Mouse (Mus musculus): ENCODE results near the gene Lipc. TPM values are rescaled to one million over a fixed set of nuclear protein-coding genes. Genes with fewer than 3 reads are reported as not detected.

The Lipc gene
- polyA plus RNA-seq, 1 experiment from 2014 or later: 0.11 TPM

DNA sequence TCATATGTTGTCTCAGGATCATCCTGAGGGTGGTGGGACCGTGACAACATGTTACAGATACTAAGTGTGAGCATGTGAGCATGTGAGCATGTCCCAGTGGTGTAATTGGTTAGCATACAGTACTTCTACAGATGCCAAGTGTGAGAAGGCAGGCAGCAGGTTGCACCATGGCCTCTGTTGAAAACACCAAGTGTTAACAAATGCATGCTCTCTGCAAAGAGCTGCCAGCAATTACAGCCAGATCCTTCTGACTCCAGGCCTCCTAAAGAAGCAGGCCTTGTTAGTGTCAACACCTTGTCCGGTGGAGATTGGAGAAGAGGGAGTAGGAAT lies 36.7 kb downstream of the Lipc start:
- H3K9ac ChIP-seq (ENCODE audit: low read length): no peak overlapping the region
- WGBS: 66% methylated on average over 2 of the region's 2 CpGs
- H3K4me3 ChIP-seq (ENCODE audit: low read depth, low read length): no peak overlapping the region
- no peak overlapping the region for H3K4me2 ChIP-seq (ENCODE audit: low read depth, severe bottlenecking)
- no peaks in the 10 kb centered on the region for H3K9me3 ChIP-seq (ENCODE audit: control insufficient read depth, low read length)
- H3K27me3 ChIP-seq (ENCODE audit: control insufficient read depth, insufficient read depth, low read length): no peaks in the 10 kb centered on the region
- ATAC-seq (ENCODE audit: insufficient number of reproducible peaks, low FRiP score, low TSS enrichment, low read depth) (no peak), DNase-seq (ENCODE audit: low spot score) (no peak)
- H3K4me1 ChIP-seq (ENCODE audit: control insufficient read depth, insufficient read depth, low read length): no peaks in the 10 kb centered on the region
- no peaks in the 10 kb centered on the region for H3K36me3 ChIP-seq (ENCODE audit: control insufficient read depth, insufficient read depth, low read length)
- H3K27ac ChIP-seq (replicated peaks; ENCODE audit: low read depth, low read length): no peak overlapping the region

DNA sequence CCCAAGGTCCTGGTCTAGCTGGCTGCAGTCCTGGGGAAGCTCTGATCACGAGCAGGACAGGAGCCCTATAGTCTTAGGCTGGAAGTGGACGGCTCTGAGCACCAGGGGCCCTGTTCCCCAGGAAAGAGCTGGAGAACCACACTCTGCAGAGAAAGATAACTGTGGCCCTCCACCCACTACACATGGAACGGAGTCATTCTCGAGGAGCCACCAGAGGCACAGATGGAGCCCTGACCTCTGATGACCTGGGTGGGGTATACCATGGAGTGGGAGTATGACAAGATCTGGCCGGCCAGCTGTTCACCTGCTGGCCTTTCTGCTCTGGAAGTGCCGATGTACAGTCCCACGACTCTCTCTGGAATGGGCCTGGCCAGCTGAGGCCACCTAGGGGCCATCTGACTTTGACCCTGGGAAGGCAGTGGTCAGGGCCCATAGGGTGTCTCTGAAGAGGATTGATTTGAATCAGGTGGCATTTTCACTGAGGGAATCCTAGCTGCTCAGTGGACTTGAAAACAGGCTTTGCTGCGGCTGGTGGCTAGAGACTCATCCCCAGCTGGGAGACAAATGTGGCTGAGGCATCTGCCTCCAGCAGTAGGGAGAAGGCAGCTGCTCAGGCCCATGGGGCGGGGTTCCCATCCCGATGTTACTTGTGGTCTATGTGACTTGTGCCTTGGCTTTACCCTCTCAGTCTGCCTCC lies 37.2 kb downstream of the Lipc start:
- no peak for ATAC-seq (ENCODE audit: insufficient number of reproducible peaks, low FRiP score, low TSS enrichment, low read depth)
- no peak overlapping the region for H3K27ac ChIP-seq (replicated peaks; ENCODE audit: low read depth, low read length)
- no peak overlapping the region for H3K4me2 ChIP-seq (ENCODE audit: low read depth, severe bottlenecking)
- no peaks in the 10 kb centered on the region for H3K4me1 ChIP-seq (ENCODE audit: control insufficient read depth, insufficient read depth, low read length)
- WGBS: 57% methylated on average over 10 of the region's 10 CpGs
- H3K9me3 ChIP-seq (ENCODE audit: control insufficient read depth, low read length): no peaks in the 10 kb centered on the region
- no peak overlapping the region for H3K4me3 ChIP-seq (ENCODE audit: low read depth, low read length)
- H3K36me3 ChIP-seq (ENCODE audit: control insufficient read depth, insufficient read depth, low read length): no peaks in the 10 kb centered on the region
- no peak overlapping the region for H3K9ac ChIP-seq (ENCODE audit: low read length)
- H3K27me3 ChIP-seq (ENCODE audit: control insufficient read depth, insufficient read depth, low read length): no peaks in the 10 kb centered on the region
- DNase-seq (ENCODE audit: low spot score): no peak

GRCm38 (mm10) chr9:70911163-70911562 lies 40.9 kb downstream of the Lipc start:
- 79% methylated on average over 4 of the region's 4 CpGs for whole genome bisulfite sequencing
- Histone ChIP-seq H3K4me1 (ENCODE audit: control insufficient read depth, insufficient read depth, low read length) (no peaks in the 10 kb centered on the region), H3K27me3 (ENCODE audit: control insufficient read depth, insufficient read depth, low read length) (no peaks in the 10 kb centered on the region), H3K4me2 (ENCODE audit: low read depth, severe bottlenecking) (no peak overlapping the region), H3K9me3 (ENCODE audit: control insufficient read depth, low read length) (no peaks in the 10 kb centered on the region), H3K36me3 (ENCODE audit: control insufficient read depth, insufficient read depth, low read length) (no peaks in the 10 kb centered on the region), H3K4me3 (ENCODE audit: low read depth, low read length) (no peak overlapping the region), H3K9ac (ENCODE audit: low read length) (no peak overlapping the region), H3K27ac (replicated peaks; ENCODE audit: low read depth, low read length) (no peak overlapping the region)
- ATAC-seq (ENCODE audit: insufficient number of reproducible peaks, low FRiP score, low TSS enrichment, low read depth) (no peak), DNase-seq (ENCODE audit: low spot score) (no peak)

DNA sequence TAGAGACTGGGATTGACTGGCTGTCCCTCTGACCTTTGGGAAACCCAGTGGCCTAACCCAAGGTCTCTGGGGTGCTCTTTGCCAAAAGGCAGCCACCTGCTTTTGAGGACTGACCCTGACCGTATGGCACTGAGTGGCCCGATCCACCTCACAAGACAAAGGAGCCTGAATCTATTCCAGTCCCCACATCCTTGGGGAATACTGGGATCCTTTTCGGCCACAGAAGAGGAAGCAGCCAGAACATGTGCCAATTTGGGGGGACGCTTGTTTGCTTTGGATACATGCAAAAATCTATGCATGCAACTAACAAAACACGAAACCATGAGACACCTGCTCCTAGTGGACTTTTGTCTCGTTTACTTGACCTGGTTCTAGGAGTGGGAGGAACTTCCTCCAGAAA lies 41.7 kb downstream of the Lipc start:
- no peak for ATAC-seq (ENCODE audit: insufficient number of reproducible peaks, low FRiP score, low TSS enrichment, low read depth)
- 88% methylated on average over 6 of the region's 6 CpGs for WGBS
- H3K4me2 ChIP-seq (ENCODE audit: low read depth, severe bottlenecking): no peak overlapping the region

GRCm38 (mm10) chr9:70902821-70903730 lies 49.0 kb downstream of the Lipc start:
- H3K27ac ChIP-seq (replicated peaks; ENCODE audit: low read depth, low read length): no peak overlapping the region
- ATAC-seq (ENCODE audit: insufficient number of reproducible peaks, low FRiP score, low TSS enrichment, low read depth) (no peak), DNase-seq (ENCODE audit: low spot score) (no peak)
- H3K36me3 ChIP-seq (ENCODE audit: control insufficient read depth, insufficient read depth, low read length): no peaks in the 10 kb centered on the region
- 94% methylated on average over 11 of the region's 11 CpGs for WGBS
- no peak overlapping the region for H3K9ac ChIP-seq (ENCODE audit: low read length)
- no peaks in the 10 kb centered on the region for H3K4me1 ChIP-seq (ENCODE audit: control insufficient read depth, insufficient read depth, low read length)
- H3K27me3 ChIP-seq (ENCODE audit: control insufficient read depth, insufficient read depth, low read length): no peaks in the 10 kb centered on the region
- no peak overlapping the region for H3K4me3 ChIP-seq (ENCODE audit: low read depth, low read length)
- no peak overlapping the region for H3K4me2 ChIP-seq (ENCODE audit: low read depth, severe bottlenecking)
- no peaks in the 10 kb centered on the region for H3K9me3 ChIP-seq (ENCODE audit: control insufficient read depth, low read length)

More for the DNA sequence above, 41.7 kb downstream of the Lipc start:
- H3K9ac ChIP-seq (ENCODE audit: low read length): no peak overlapping the region
- no peak for DNase-seq (ENCODE audit: low spot score)
- H3K9me3 ChIP-seq (ENCODE audit: control insufficient read depth, low read length): no peaks in the 10 kb centered on the region
- no peak overlapping the region for H3K4me3 ChIP-seq (ENCODE audit: low read depth, low read length)
- no peak overlapping the region for H3K27ac ChIP-seq (replicated peaks; ENCODE audit: low read depth, low read length)
- H3K36me3 ChIP-seq (ENCODE audit: control insufficient read depth, insufficient read depth, low read length): no peaks in the 10 kb centered on the region
- H3K4me1 ChIP-seq (ENCODE audit: control insufficient read depth, insufficient read depth, low read length): no peaks in the 10 kb centered on the region
- no peaks in the 10 kb centered on the region for H3K27me3 ChIP-seq (ENCODE audit: control insufficient read depth, insufficient read depth, low read length)

DNA sequence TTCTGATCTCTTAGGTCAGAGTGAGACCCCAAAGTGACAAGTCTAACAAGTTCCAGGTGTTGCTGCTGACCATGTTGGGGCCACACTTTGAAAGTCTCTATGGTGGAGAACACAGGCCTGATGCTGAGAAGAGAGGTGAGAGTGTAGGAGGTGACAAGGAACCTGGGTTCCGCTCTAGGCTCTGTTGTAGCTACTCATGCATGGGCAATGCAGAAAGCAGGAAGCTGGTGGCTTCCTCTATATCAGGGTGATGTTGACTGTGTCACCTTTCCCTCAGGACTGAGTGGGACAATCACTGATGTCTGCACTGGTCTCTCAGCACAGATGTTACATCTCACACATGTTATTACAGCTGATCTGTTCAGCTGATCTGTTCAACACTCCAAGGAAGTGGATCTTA lies 57.8 kb downstream of the Lipc start:
- no peak overlapping the region for H3K4me2 ChIP-seq (ENCODE audit: low read depth, severe bottlenecking)
- DNase-seq (ENCODE audit: low spot score): no peak
- ATAC-seq (ENCODE audit: insufficient number of reproducible peaks, low FRiP score, low TSS enrichment, low read depth): no peak
- H3K4me1 ChIP-seq (ENCODE audit: control insufficient read depth, insufficient read depth, low read length): 0 out of 2 replicates have a peak, but pooled peaks cover 6% of the 10 kb centered on the region
- no peak overlapping the region for H3K4me3 ChIP-seq (ENCODE audit: low read depth, low read length)
- no peak overlapping the region for H3K27ac ChIP-seq (replicated peaks; ENCODE audit: low read depth, low read length)
- H3K9ac ChIP-seq (ENCODE audit: low read length): no peak overlapping the region
- H3K9me3 ChIP-seq (ENCODE audit: control insufficient read depth, low read length): no peaks in the 10 kb centered on the region
- H3K27me3 ChIP-seq (ENCODE audit: control insufficient read depth, insufficient read depth, low read length): no peaks in the 10 kb centered on the region
- no peaks in the 10 kb centered on the region for H3K36me3 ChIP-seq (ENCODE audit: control insufficient read depth, insufficient read depth, low read length)
- 96% methylated on average over 1 of the region's 1 CpGs for WGBS

- Histone ChIP-seq H3K27me3 (ENCODE audit: control insufficient read depth, insufficient read depth, low read length) (no peaks in the 10 kb centered on the region), H3K4me2 (ENCODE audit: low read depth, severe bottlenecking) (no peak overlapping the region), H3K36me3 (ENCODE audit: control insufficient read depth, insufficient read depth, low read length) (no peaks in the 10 kb centered on the region), H3K4me3 (ENCODE audit: low read depth, low read length) (no peak overlapping the region), H3K9me3 (ENCODE audit: control insufficient read depth, low read length) (no peaks in the 10 kb centered on the region), H3K9ac (ENCODE audit: low read length) (no peak overlapping the region), H3K27ac (replicated peaks; ENCODE audit: low read depth, low read length) (no peak overlapping the region), H3K4me1 (ENCODE audit: control insufficient read depth, insufficient read depth, low read length) (0 out of 2 replicates have a peak, but pooled peaks cover 6% of the 10 kb centered on the region)
- ATAC-seq (ENCODE audit: insufficient number of reproducible peaks, low FRiP score, low TSS enrichment, low read depth): no peak
- WGBS: 57% methylated on average over 3 of the region's 3 CpGs
- DNase-seq (ENCODE audit: low spot score): no peak
Observed at GRCm38 (mm10) chr9:70893526-70893925, 58.5 kb downstream of the Lipc start.

DNA sequence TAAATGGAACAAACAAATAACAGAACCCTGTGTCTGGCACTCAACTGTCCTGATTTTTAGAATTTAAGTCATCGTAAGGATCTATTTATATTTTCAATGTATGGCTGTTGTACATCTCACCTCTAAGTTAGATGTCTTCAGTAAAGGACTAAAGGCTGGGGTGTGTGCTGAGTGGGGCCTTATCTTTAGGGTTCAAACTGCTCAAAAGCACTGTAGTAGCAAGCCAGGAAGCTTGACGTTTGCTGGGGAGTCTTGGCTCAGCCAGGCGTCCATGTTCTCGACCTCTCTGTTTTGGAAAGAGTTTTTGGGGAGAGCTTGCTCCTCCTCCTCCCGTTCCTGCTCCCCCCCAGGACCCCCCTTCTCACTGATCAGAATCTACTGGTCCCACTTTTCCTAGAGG lies 59.4 kb downstream of the Lipc start:
- 88% methylated on average over 5 of the region's 5 CpGs for WGBS
- Histone ChIP-seq H3K27ac (replicated peaks; ENCODE audit: low read depth, low read length) (no peak overlapping the region), H3K4me2 (ENCODE audit: low read depth, severe bottlenecking) (no peak overlapping the region), H3K9ac (ENCODE audit: low read length) (no peak overlapping the region), H3K27me3 (ENCODE audit: control insufficient read depth, insufficient read depth, low read length) (no peaks in the 10 kb centered on the region), H3K9me3 (ENCODE audit: control insufficient read depth, low read length) (no peaks in the 10 kb centered on the region), H3K4me3 (ENCODE audit: low read depth, low read length) (no peak overlapping the region), H3K4me1 (ENCODE audit: control insufficient read depth, insufficient read depth, low read length) (0 out of 2 replicates have a peak, but pooled peaks cover 6% of the 10 kb centered on the region), H3K36me3 (ENCODE audit: control insufficient read depth, insufficient read depth, low read length) (no peaks in the 10 kb centered on the region)
- DNase-seq (ENCODE audit: low spot score) (no peak), ATAC-seq (ENCODE audit: insufficient number of reproducible peaks, low FRiP score, low TSS enrichment, low read depth) (no peak)

Data from limb, embryonic 11.5 days (tissue).